In genomic region chr10:79920958-79921535, GRCm38 (mm10) we compare ENCODE assay signal across 8 mouse cellular contexts. TPM values are rescaled to one million over a fixed set of nuclear protein-coding genes. Genes with fewer than 3 reads are reported as not detected.
DNase-seq lines count a peak whose midpoint lies in the region; ATAC-seq and TF ChIP-seq lines count a peak whose summit lies in the region.

TSS of gene R3hdm4 (minus strand) at chr10:79921208.

- 12% methylated on average over 41 of the region's 41 CpGs for WGBS in liver, adult 2 months

- DNase-seq in liver, adult 2 months (ENCODE audit: extremely low read depth, low read depth, low spot score): no peak
- no peak for DNase-seq in liver
- DNase-seq in adrenal gland, postnatal 36 days: no peak
- DNase-seq in gastrocnemius, adult 8-10 months (ENCODE audit: low spot score in 2 of 2): no peak
- DNase-seq in MN1 (ENCODE audit: low spot score): no peak

- no peak within 1 kb of the TSS for H3K4me3 ChIP-seq in liver, adult 2 months (ENCODE audit: insufficient read depth, low read depth, low read length)
- peak within 1 kb of the TSS; percentile 35 for H3K4me3 ChIP-seq in megakaryocyte, embryonic 14.5 days (replicated peaks)

- H3K36me3 ChIP-seq in liver, adult 2 months (ENCODE audit: control insufficient read depth, insufficient read depth, low read length): no peaks in the 10 kb centered on the region
- H3K36me3 ChIP-seq in megakaryocyte, embryonic 14.5 days (replicated peaks; ENCODE audit: low read length): peaks cover 19% of the 10 kb centered on the region

- peaks cover 1% of the 10 kb centered on the region for H3K4me1 ChIP-seq in liver, adult 2 months (ENCODE audit: control insufficient read depth, insufficient read depth, low read length)
- peaks cover 85% of the 10 kb centered on the region for H3K4me1 ChIP-seq in megakaryocyte, embryonic 14.5 days

- TF ChIP-seq POLR2A in liver, adult 2 months (IDR thresholded peaks at IDR 0.05; ENCODE audit: extremely low read depth, insufficient read depth, low read length): no peak

- no peak for TF ChIP-seq CTCF in liver, adult 2 months (IDR thresholded peaks at IDR 0.05; ENCODE audit: low read depth, low read length)

- no peak within 1 kb of the TSS for H3K27ac ChIP-seq in liver, adult 2 months (replicated peaks; ENCODE audit: insufficient read depth, low read depth, low read length)

- peaks cover 12% of the 10 kb centered on the region for H3K27me3 ChIP-seq in liver, adult 2 months (ENCODE audit: control insufficient read depth, insufficient read depth, low read length)
- H3K27me3 ChIP-seq in megakaryocyte, embryonic 14.5 days (replicated peaks): peaks cover 19% of the 10 kb centered on the region

- H3K9me3 ChIP-seq in megakaryocyte, embryonic 14.5 days: 0 out of 2 replicates have a peak, but pooled peaks cover 6% of the 10 kb centered on the region

- H3K79me2 ChIP-seq in liver, adult 2 months (ENCODE audit: control insufficient read depth, insufficient read depth, low read length): peaks cover 6% of the 10 kb centered on the region; the same call in 1 of the 2 replicates

- no peak for ATAC-seq in inflammation-experienced regulatory T-cells, adult 6 months
- no peak for ATAC-seq in cerebellum, adult (ENCODE audit: insufficient number of reproducible peaks, low FRiP score, low TSS enrichment)

- H3K9ac ChIP-seq in liver, adult 2 months (ENCODE audit: low read depth, low read length): no peak within 1 kb of the TSS

RNA-seq across cellular contexts. Expression of gene R3hdm4, which starts in this region (rescaled TPM):
- 12.4 and 15.5 TPM in 2 replicates for total RNA-seq in liver, adult 2 months (2014; rRNA removed)
- polyA plus RNA-seq in liver, adult 2 months (2012; rRNA removed): 78.8 and 80.0 TPM in 2 replicates
- total RNA-seq in adrenal gland, postnatal 36 days (2021): 100 to 1,000 TPM; 104 to 118 TPM
- 100 to 1,000 TPM; 124 to 137 (median 129) TPM for total RNA-seq in gastrocnemius, adult 8-10 months (2022)
- polyA plus RNA-seq in inflammation-experienced regulatory T-cells, adult 6 months (2017; shearing (Covaris generic)): 100 to 1,000 TPM in 1 of 3 experiments, 10 to 100 TPM in 2; 96.5 to 106 (median 96.9) TPM
- 418 and 597 TPM in 2 replicates for polyA plus RNA-seq in megakaryocyte, embryonic 14.5 days (2012; ENCODE audit: insufficient read depth, low replicate concordance)
